Mouse (Mus musculus) embryonic stem cell, embryonic (primary cell): ENCODE results near the gene Mgst3.

Experiments used
- CTCF ChIA-PET, 4 experiments: fragments of 300-600 bp in 2 of 4; fragments of 350-600 bp in 2 of 4; sonication (Branson Sonifier 250); formaldehyde crosslinking; loops; one replicate each; lab custom pipeline; 2022; ENCODE audit warnings: inconsistent platforms in 2 of 4; lab: Charles Lee
- POLR2A ChIA-PET, 4 experiments: fragments of 300-600 bp in 2 of 4; fragments of 350-600 bp in 2 of 4; sonication (Branson Sonifier 250); formaldehyde crosslinking; loops; one replicate each; lab custom pipeline; 2022; ENCODE audit warnings: antibody characterized with exemption in 4 of 4, inconsistent platforms in 1 of 4; lab: Charles Lee

Gene Mgst3

GRCm38 (mm10) chr1:167379751-167380150 is 13.9 kb downstream of the Mgst3 start:
- CTCF ChIA-PET, result no interaction called here

GRCm38 (mm10) chr1:167378019-167378418 is 15.6 kb downstream of the Mgst3 start:
- CTCF ChIA-PET, result interaction anchor here in 2 of 4 experiments (0.6 to 1.5 kb wide), 3 partner anchors 8 to 102 kb away, joined by 3 to 9 read pairs (median 4); partner anchors contain the start of gene Mgst3 (in 1 of the 2)

More at GRCm38 (mm10) chr1:167379751-167380150, 13.9 kb downstream of the Mgst3 start:
- POLR2A ChIA-PET, result interaction anchor here in 3 of 4 experiments (0.6 to 4.8 kb wide), 4 partner anchors 11 to 14 kb away, joined by 3 to 22 read pairs (median 6); partner anchors contain the start of gene Mgst3 (in 3 of the 3)

DNA sequence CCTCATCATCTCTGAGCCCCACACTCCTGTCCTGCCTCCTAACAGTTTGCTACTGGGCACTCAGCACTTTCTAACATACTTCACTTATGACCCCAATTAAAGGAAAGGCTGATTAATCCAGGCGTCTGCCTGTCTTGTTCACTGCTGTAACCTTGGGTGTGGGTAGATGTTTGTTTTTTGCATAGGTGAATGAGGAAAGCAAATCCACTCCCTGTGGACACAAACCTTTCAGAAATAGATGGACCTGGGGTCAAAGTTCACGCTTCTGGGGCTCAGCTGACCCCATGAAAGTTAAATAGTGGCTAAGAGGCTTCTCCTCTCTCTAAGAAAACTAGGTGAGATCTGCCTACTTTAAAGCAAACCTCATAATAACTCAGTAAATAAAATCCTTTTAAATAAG is 18.7 kb downstream of the Mgst3 start:
- POLR2A ChIA-PET, result interaction anchor here in 2 of 4 experiments (0.5 to 1.9 kb wide), 12 partner anchors 8 to 511 kb away, joined by 3 to 11 read pairs (median 4); partner anchors contain the start of gene Mgst3 (in 2 of the 2)
- CTCF ChIA-PET, result interaction anchor here (0.6 to 3.2 kb wide), 12 partner anchors 13 to 270 kb away, joined by 3 to 21 read pairs (median 4); partner anchors contain the start of genes Mgst3 (in 3 of the 4) and Aldh9a1 (in 1 of the 4)

More at GRCm38 (mm10) chr1:167378019-167378418, 15.6 kb downstream of the Mgst3 start:
- POLR2A ChIA-PET, result interaction anchor here in 1 of 4 experiments (0.6 to 4.8 kb wide), 3 partner anchors 10 to 15 kb away, joined by 3 to 22 read pairs (median 3); partner anchors contain the start of gene Mgst3

GRCm38 (mm10) chr1:167374003-167374784 is 19.4 kb downstream of the Mgst3 start:
- POLR2A ChIA-PET, result interaction anchor here (0.5 to 1.9 kb wide), 17 partner anchors 8 to 511 kb away, joined by 3 to 11 read pairs (median 4); partner anchors contain the start of gene Mgst3 (in 3 of the 4)
- CTCF ChIA-PET, result interaction anchor here (0.5 to 3.2 kb wide), 16 partner anchors 14 to 271 kb away, joined by 3 to 21 read pairs (median 3); partner anchors contain the start of genes Mgst3 (in 3 of the 4) and Aldh9a1 (in 1 of the 4)

DNA sequence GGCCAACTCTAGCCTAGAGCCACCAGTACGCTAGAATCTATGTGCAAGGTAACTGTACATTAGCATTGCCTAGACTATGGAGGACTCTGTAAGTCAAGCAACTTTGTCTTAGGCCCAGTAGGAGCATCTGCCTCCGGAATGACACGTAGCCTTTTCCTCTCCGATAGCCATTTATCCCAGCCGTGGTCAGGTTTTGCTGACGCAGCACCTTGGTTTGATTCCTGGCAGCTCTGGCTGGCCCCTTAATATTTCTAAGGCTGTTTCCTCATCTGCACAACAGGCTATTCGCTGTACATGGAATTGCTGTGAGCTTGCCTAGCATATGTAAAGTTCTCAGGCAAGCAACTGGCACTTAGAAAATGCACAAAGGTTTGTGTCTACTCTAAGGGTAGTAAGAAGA is 20.9 kb downstream of the Mgst3 start:
- CTCF ChIA-PET, result interaction anchor here in 3 of 4 experiments (0.6 to 3.2 kb wide), 5 partner anchors 10 to 272 kb away, joined by 3 to 21 read pairs (median 4); partner anchors contain the start of gene Mgst3 (in 1 of the 3)
- POLR2A ChIA-PET, result interaction anchor here in 2 of 4 experiments (1.0 to 1.9 kb wide), 7 partner anchors 8 to 299 kb away, joined by 3 to 11 read pairs (median 3); partner anchors contain the start of gene Mgst3 (in 1 of the 2)

DNA sequence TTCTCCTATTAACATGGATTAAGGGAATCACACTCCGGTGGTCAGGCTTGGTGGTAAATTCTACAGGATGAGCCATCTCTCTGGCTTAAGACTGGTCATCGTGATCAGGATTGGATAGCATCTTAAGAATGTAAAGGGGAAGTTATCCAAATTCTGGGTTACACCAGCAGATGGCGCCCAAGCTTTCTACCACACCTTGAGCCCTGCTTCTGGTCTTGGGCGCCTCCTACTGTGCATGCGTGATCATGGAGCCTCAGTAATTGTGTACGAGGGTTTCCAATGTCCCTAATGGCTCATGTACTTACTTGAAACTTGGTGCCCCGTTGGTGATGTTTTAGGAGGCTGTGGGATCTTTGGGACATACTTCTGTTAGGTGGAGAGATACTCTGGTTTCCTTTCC is 23.7 kb downstream of the Mgst3 start:
- ChIA-PET POLR2A (interaction anchor here in 2 of 4 experiments (0.6 to 1.9 kb wide), 6 partner anchors 13 to 154 kb away, joined by 3 to 8 read pairs (median 4); partner anchors contain the start of genes Aldh9a1 (in 1 of the 2) and Mgst3 (in 1 of the 2)), CTCF (interaction anchor here (0.6 to 1.8 kb wide), 42 partner anchors 8 to 324 kb away, joined by 3 to 21 read pairs (median 4); partner anchors contain the start of genes Mgst3 (in 4 of the 4) and Aldh9a1 (in 3 of the 4))

DNA sequence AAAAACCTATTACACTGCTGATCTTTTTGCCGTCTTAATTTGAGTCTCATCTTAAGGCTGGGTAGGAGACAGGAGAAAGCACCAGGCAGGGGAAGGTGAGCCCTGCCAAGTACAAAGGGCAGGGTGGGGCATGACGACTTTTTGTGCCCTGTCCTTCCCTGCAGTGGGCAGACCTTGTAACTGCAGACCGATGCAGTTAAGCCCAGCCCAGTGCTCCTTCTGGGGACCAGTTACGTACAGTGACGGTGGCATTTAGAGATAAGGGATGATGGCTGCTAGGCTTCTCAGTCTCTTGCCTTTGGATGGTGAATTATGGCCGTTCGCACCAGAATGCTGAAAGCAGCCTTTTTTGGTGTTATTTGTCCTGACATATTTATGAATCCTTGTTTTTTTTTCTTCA is 25.1 kb downstream of the Mgst3 start:
- ChIA-PET POLR2A (interaction anchor here in 1 of 4 experiments (0.7 to 1.5 kb wide), 6 partner anchors 9 to 79 kb away, joined by 3 to 4 read pairs (median 3); partner anchors contain the start of genes Aldh9a1 and Mgst3), CTCF (interaction anchor here in 2 of 4 experiments (1.6 to 2.0 kb wide), 2 partner anchors 276 kb away, joined by 3 to 5 read pairs; no protein-coding TSS in a partner anchor)

- ChIA-PET CTCF (interaction anchor here in 3 of 4 experiments (0.6 to 2.0 kb wide), 8 partner anchors 16 to 631 kb away, joined by 3 to 5 read pairs (median 4); partner anchors contain the start of gene Mgst3 (in 1 of the 3)), POLR2A (interaction anchor here in 1 of 4 experiments (0.9 to 1.5 kb wide), 6 partner anchors 9 to 79 kb away, joined by 3 to 7 read pairs (median 4); partner anchors contain the start of genes Aldh9a1 and Mgst3)
These were observed 25.6 kb downstream of the Mgst3 start for GRCm38 (mm10) chr1:167368018-167368417.

DNA sequence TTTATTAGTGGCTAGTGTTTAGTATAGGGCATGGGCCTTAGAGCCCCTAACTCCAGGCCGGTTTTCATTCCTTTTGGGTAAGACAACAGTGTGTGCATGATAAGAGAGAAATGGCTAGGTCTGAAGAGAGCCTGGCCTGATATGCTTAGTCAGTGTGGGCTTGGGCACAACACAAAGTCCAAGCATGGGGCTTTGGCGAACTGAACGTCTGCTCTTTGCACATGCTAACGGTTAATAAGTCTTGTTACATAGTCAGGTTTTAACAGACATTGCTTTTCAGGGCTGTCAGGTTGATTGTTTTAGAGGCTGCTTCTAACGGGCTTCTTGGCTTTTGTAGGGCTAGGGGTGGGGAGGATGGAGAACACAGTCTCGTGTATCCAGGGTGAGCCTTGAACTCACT is 27.0 kb downstream of the Mgst3 start:
- ChIA-PET CTCF (interaction anchor here in 2 of 4 experiments (1.3 to 1.9 kb wide), 3 partner anchors 15 to 271 kb away, joined by 3 to 4 read pairs (median 4); no protein-coding TSS in a partner anchor), POLR2A (interaction anchor here in 1 of 4 experiments (1.0 to 5.1 kb wide), 5 partner anchors 11 to 146 kb away, joined by 3 to 39 read pairs (median 7); partner anchors contain the start of gene Aldh9a1)

DNA sequence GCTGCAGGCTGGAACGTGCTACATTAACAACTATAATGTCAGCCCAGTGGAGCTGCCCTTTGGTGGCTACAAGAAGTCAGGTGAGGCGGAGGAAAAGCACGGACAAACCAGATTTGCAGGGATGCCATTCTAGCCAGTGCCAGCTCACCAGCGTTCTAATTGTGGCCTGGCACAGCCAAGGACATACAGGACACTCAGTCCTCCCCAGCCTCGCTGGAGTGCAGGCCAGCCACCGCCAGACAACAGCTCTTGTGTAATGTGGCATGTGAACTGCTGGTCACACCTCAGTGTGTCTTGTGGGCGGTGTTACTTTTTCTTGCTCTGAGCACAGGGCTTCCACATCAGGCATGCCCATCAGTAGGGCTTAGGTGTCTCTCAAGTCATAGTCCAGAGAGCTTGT is 27.8 kb downstream of the Mgst3 start:
- CTCF ChIA-PET, result interaction anchor here in 1 of 4 experiments (1.5 to 1.9 kb wide), 3 partner anchors 28 to 279 kb away, joined by 4 to 7 read pairs (median 5); partner anchors contain the start of gene Mgst3
- POLR2A ChIA-PET, result interaction anchor here (0.7 to 5.1 kb wide), 10 partner anchors 10 to 635 kb away, joined by 3 to 39 read pairs (median 4); partner anchors contain the start of genes Mgst3 (in 2 of the 4) and Aldh9a1 (in 1 of the 4)

GRCm38 (mm10) chr1:167363322-167363721 is 30.3 kb downstream of the Mgst3 start:
- ChIA-PET CTCF (interaction anchor here in 1 of 4 experiments (0.9 kb wide), 1 partner anchor 31 kb away, joined by 4 read pairs; no protein-coding TSS in a partner anchor), POLR2A (interaction anchor here in 2 of 4 experiments (0.7 to 5.1 kb wide), 5 partner anchors 8 to 48 kb away, joined by 3 to 39 read pairs (median 4); partner anchors contain the start of gene Aldh9a1 (in 2 of the 2))

- ChIA-PET POLR2A (interaction anchor here in 2 of 4 experiments (0.7 to 5.1 kb wide), 4 partner anchors 9 to 24 kb away, joined by 3 to 39 read pairs (median 5); partner anchors contain the start of gene Aldh9a1 (in 2 of the 2)), CTCF (interaction anchor here in 1 of 4 experiments (0.9 kb wide), 1 partner anchor 32 kb away, joined by 4 read pairs; no protein-coding TSS in a partner anchor)
These were observed 30.8 kb downstream of the Mgst3 start for GRCm38 (mm10) chr1:167362819-167363218.

- ChIA-PET CTCF (interaction anchor here in 2 of 4 experiments (1.0 to 1.7 kb wide), 2 partner anchors 33 to 34 kb away, joined by 3 to 4 read pairs; partner anchors contain the start of gene Mgst3 (in 2 of the 2)), POLR2A (interaction anchor here in 1 of 4 experiments (2.0 to 2.2 kb wide), 2 partner anchors 10 to 11 kb away, joined by 4 to 10 read pairs; partner anchors contain the start of gene Aldh9a1)
These were observed 33.4 kb downstream of the Mgst3 start for GRCm38 (mm10) chr1:167360268-167360667.

- ChIA-PET POLR2A (interaction anchor here in 2 of 4 experiments (1.0 to 2.2 kb wide), 4 partner anchors 8 to 13 kb away, joined by 4 to 10 read pairs (median 6); partner anchors contain the start of gene Aldh9a1 (in 2 of the 2)), CTCF (interaction anchor here in 1 of 4 experiments (0.6 kb wide), 1 partner anchor 279 kb away, joined by 3 read pairs; no protein-coding TSS in a partner anchor)
These were observed 34.9 kb downstream of the Mgst3 start for GRCm38 (mm10) chr1:167358731-167359130.

DNA sequence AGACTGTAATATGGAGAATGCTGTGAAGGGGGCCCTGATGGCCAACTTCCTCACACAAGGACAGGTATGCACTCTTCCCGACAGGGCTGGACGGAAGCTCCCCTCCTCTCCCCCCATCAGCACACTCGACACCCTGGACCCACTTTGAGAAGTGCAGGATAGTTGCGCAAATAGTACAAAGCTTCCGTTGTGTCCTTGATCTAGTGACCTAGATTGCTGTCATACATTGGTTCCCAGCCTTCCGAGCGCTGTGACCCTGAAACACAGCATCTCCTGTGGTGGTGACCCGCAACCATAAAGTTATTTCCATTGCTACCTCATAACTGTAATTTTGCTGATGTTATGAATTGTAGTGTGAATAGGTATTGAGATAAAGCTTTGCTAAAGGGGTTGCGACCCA is 36.3 kb downstream of the Mgst3 start:
- POLR2A ChIA-PET, result interaction anchor here in 1 of 4 experiments (1.0 kb wide), 1 partner anchor 132 kb away, joined by 3 read pairs; no protein-coding TSS in a partner anchor
- CTCF ChIA-PET, result interaction anchor here in 1 of 4 experiments (0.7 kb wide), 1 partner anchor 131 kb away, joined by 4 read pairs; no protein-coding TSS in a partner anchor

DNA sequence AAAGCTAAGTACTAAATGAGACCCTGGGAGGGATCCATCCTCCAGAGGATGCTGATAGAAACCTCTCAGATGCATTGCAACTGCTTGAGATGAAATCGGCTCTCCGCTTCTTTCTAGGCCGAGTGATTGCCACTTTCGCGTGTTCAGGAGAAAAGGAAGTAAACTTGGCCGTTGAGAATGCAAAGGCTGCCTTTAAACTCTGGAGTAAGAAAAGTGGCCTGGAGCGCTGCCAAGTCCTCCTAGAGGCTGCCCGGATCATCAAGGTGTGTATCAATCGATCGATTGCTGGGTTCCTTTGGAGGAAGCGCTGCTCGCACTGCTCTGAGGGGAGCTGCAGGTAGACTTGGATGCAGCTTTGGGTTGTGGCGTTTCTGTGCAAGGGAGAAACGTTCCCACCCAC is 41.2 kb downstream of the Mgst3 start:
- ChIA-PET CTCF (interaction anchor here in 2 of 4 experiments (0.8 to 1.5 kb wide), 2 partner anchors 18 to 121 kb away, joined by 3 to 4 read pairs; no protein-coding TSS in a partner anchor), POLR2A (interaction anchor here in 2 of 4 experiments (0.6 to 4.4 kb wide), 10 partner anchors 11 to 131 kb away, joined by 3 to 53 read pairs (median 5); partner anchors contain the start of gene Mgst3 (in 2 of the 2))
